Mouse (Mus musculus) midbrain, embryonic 11.5 days (tissue): ENCODE results near the gene St8sia1. TPM values are rescaled to one million over a fixed set of nuclear protein-coding genes. Genes with fewer than 3 reads are reported as not detected.

Experiments used
- ATAC-seq: fragments of 200-750 bp; cut with Nextera tagmentation; 2 replicates; pipeline ENCODE4 v1.8.0; 2017; ENCODE audit warnings: moderate TSS enrichment, moderate library complexity; ENCODE audit not compliant: low FRiP score
- DNase-seq: peaks from one replicate; pipeline ENCODE4 v3.0.0; 2015; ENCODE audit warnings: low spot score; ENCODE audit errors: missing footprints
- H3K27ac ChIP-seq: fragments of 300-500 bp; sonication (generic); 2 replicates; pipeline ENCODE4 v1.5.1; 2014; ENCODE audit warnings: low read depth, low read length
- H3K27me3 ChIP-seq: fragments of 300-500 bp; sonication (generic); 2 replicates; pipeline ENCODE4 v1.6.1; 2014; ENCODE audit warnings: mild to moderate bottlenecking, low read length, moderate library complexity, mixed read lengths; ENCODE audit not compliant: control insufficient read depth, insufficient read depth
- H3K36me3 ChIP-seq: fragments of 300-500 bp; sonication (generic); 2 replicates; pipeline ENCODE4 v1.6.1; 2014; ENCODE audit warnings: mild to moderate bottlenecking, low read length, moderate library complexity, mixed read lengths; ENCODE audit not compliant: control insufficient read depth, insufficient read depth
- H3K4me1 ChIP-seq: fragments of 300-500 bp; sonication (generic); 2 replicates; pipeline ENCODE4 v1.6.1; 2014; ENCODE audit warnings: low read length; ENCODE audit not compliant: control insufficient read depth, insufficient read depth
- H3K4me2 ChIP-seq: fragments of 300-500 bp; sonication (generic); 2 replicates; pipeline ENCODE4 v1.6.1; 2014; ENCODE audit warnings: mild to moderate bottlenecking, moderate library complexity
- H3K4me3 ChIP-seq: fragments of 300-500 bp; sonication (generic); 2 replicates; pipeline ENCODE4 v1.5.1; 2014; ENCODE audit warnings: low read depth, low read length
- H3K9ac ChIP-seq: fragments of 300-500 bp; sonication (generic); 2 replicates; pipeline ENCODE4 v1.6.1; 2014; ENCODE audit warnings: low read length
- H3K9me3 ChIP-seq: fragments of 300-500 bp; sonication (generic); 2 replicates; pipeline ENCODE4 v1.6.1; 2016; ENCODE audit warnings: low read length; ENCODE audit not compliant: control insufficient read depth
- WGBS: fragments of 180-500 bp; shearing (Covaris S2); extraction: QIAGEN DNeasy Blood & Tissue Kit; methylation state at CpG from one replicate; pipeline ENCODE4 v1.1.7; 2014; 5-methylcytosine and 5-hydroxymethylcytosine counted together
- polyA plus RNA-seq: library from polyadenylated mRNA; unstranded; fragments of >200 nt; fragmentation: Nextera tagmentation; extraction: Ambion mirVana; gene quantifications from 2 replicates; pipeline ENCODE4 v1.2.1, GENCODE M21; 2014

St8sia1 gene
- polyA plus RNA-seq, 1 experiment from 2014 or later: 3.8 TPM

GRCm38 (mm10) chr6:142993705-142994698, 29.8 kb upstream of the St8sia1 start:
- Histone ChIP-seq H3K4me1 (peaks cover 5% of the 10 kb centered on the region; the same call in 1 of the 2 replicates), H3K9me3 (no peaks in the 10 kb centered on the region), H3K4me2 (no peak overlapping the region), H3K27me3 (no peaks in the 10 kb centered on the region), H3K27ac (no peak overlapping the region), H3K4me3 (no peak overlapping the region), H3K36me3 (no peaks in the 10 kb centered on the region), H3K9ac (no peak overlapping the region)
- DNase-seq: peak; percentile 78
- no peak for ATAC-seq
- WGBS: 41% methylated on average over 14 of the region's 14 CpGs

- 77% methylated on average over 2 of the region's 2 CpGs for WGBS
- no peak overlapping the region for H3K4me2 ChIP-seq
- no peak overlapping the region for H3K27ac ChIP-seq
- H3K4me3 ChIP-seq: no peak overlapping the region
- peak; percentile 73 for DNase-seq
- ATAC-seq: no peak
- no peaks in the 10 kb centered on the region for H3K36me3 ChIP-seq
- H3K27me3 ChIP-seq: no peaks in the 10 kb centered on the region
- no peak overlapping the region for H3K9ac ChIP-seq
- H3K4me1 ChIP-seq: peaks cover 5% of the 10 kb centered on the region; the same call in 1 of the 2 replicates
- no peaks in the 10 kb centered on the region for H3K9me3 ChIP-seq
Observed at GRCm38 (mm10) chr6:142992971-142993370, 28.7 kb upstream of the St8sia1 start.

GRCm38 (mm10) chr6:142992099-142992498, 27.8 kb upstream of the St8sia1 start:
- Histone ChIP-seq H3K36me3 (no peaks in the 10 kb centered on the region), H3K4me1 (peaks cover 5% of the 10 kb centered on the region; the same call in 1 of the 2 replicates), H3K27me3 (no peaks in the 10 kb centered on the region), H3K9me3 (no peaks in the 10 kb centered on the region), H3K4me2 (no peak overlapping the region), H3K27ac (no peak overlapping the region), H3K4me3 (no peak overlapping the region), H3K9ac (no peak overlapping the region)
- ATAC-seq: no peak
- WGBS: 43% methylated on average over 7 of the region's 7 CpGs
- peak; percentile 80 for DNase-seq

GRCm38 (mm10) chr6:142991391-142992059, 27.3 kb upstream of the St8sia1 start:
- ATAC-seq (peak; percentile 51), DNase-seq (peak; percentile 81)
- no peak overlapping the region for H3K4me2 ChIP-seq
- H3K9ac ChIP-seq: no peak overlapping the region
- 48% methylated on average over 7 of the region's 7 CpGs for WGBS
- no peak overlapping the region for H3K27ac ChIP-seq
- H3K4me1 ChIP-seq: peaks cover 5% of the 10 kb centered on the region; the same call in 1 of the 2 replicates
- no peaks in the 10 kb centered on the region for H3K27me3 ChIP-seq
- no peaks in the 10 kb centered on the region for H3K9me3 ChIP-seq
- H3K36me3 ChIP-seq: no peaks in the 10 kb centered on the region
- H3K4me3 ChIP-seq: no peak overlapping the region

- Histone ChIP-seq H3K9me3 (no peaks in the 10 kb centered on the region), H3K27me3 (no peaks in the 10 kb centered on the region), H3K4me1 (peaks cover 5% of the 10 kb centered on the region; the same call in 1 of the 2 replicates), H3K4me2 (no peak overlapping the region), H3K36me3 (no peaks in the 10 kb centered on the region), H3K27ac (no peak overlapping the region), H3K9ac (no peak overlapping the region), H3K4me3 (no peak overlapping the region)
- no peak for ATAC-seq
- peak; percentile 12 for DNase-seq
- WGBS: 83% methylated on average over 9 of the region's 9 CpGs
Observed at GRCm38 (mm10) chr6:142990516-142990915, 26.3 kb upstream of the St8sia1 start.

- no peak overlapping the region for H3K27ac ChIP-seq
- H3K4me2 ChIP-seq: no peak overlapping the region
- ATAC-seq (no peak), DNase-seq (no peak)
- no peak overlapping the region for H3K9ac ChIP-seq
- 94% methylated on average over 13 of the region's 13 CpGs for WGBS
- H3K36me3 ChIP-seq: no peaks in the 10 kb centered on the region
- H3K4me1 ChIP-seq: peaks cover 5% of the 10 kb centered on the region; the same call in 1 of the 2 replicates
- no peaks in the 10 kb centered on the region for H3K9me3 ChIP-seq
- H3K4me3 ChIP-seq: no peak overlapping the region
- no peaks in the 10 kb centered on the region for H3K27me3 ChIP-seq
Observed at GRCm38 (mm10) chr6:142989495-142989894, 25.2 kb upstream of the St8sia1 start.

GRCm38 (mm10) chr6:142988753-142989152, 24.5 kb upstream of the St8sia1 start:
- Histone ChIP-seq H3K36me3 (no peaks in the 10 kb centered on the region), H3K4me1 (peaks cover 2% of the 10 kb centered on the region; the same call in 1 of the 2 replicates), H3K9ac (no peak overlapping the region), H3K4me2 (no peak overlapping the region), H3K27ac (no peak overlapping the region), H3K27me3 (no peaks in the 10 kb centered on the region), H3K4me3 (no peak overlapping the region), H3K9me3 (no peaks in the 10 kb centered on the region)
- 30% methylated on average over 10 of the region's 10 CpGs for WGBS
- peak; percentile 96 for DNase-seq
- ATAC-seq: peak; percentile 56; the same call in 1 of the 2 replicates

- Histone ChIP-seq H3K4me3 (no peak overlapping the region), H3K36me3 (no peaks in the 10 kb centered on the region), H3K27ac (no peak overlapping the region), H3K9me3 (no peaks in the 10 kb centered on the region), H3K4me1 (no peaks in the 10 kb centered on the region; the same call in 1 of the 2 replicates), H3K27me3 (no peaks in the 10 kb centered on the region), H3K9ac (no peak overlapping the region), H3K4me2 (no peak overlapping the region)
- peak; percentile 14 for DNase-seq
- 78% methylated on average over 6 of the region's 6 CpGs for WGBS
- ATAC-seq: no peak
Observed at GRCm38 (mm10) chr6:142988231-142988630, 24.0 kb upstream of the St8sia1 start.

- Histone ChIP-seq H3K4me2 (no peak overlapping the region), H3K27ac (no peak overlapping the region), H3K9me3 (no peaks in the 10 kb centered on the region), H3K4me1 (no peaks in the 10 kb centered on the region; the same call in 1 of the 2 replicates), H3K27me3 (no peaks in the 10 kb centered on the region), H3K36me3 (no peaks in the 10 kb centered on the region), H3K9ac (no peak overlapping the region), H3K4me3 (no peak overlapping the region)
- WGBS: 69% methylated on average over 6 of the region's 6 CpGs
- no peak for ATAC-seq
- DNase-seq: peak; percentile 10
Observed at GRCm38 (mm10) chr6:142987616-142988015, 23.4 kb upstream of the St8sia1 start.
